Mouse (Mus musculus) right cerebral cortex, postnatal 14 days (tissue): Measurements from ENCODE around the gene Slc16a5.

Experiments used
- DNase-seq: peaks from one replicate; pipeline ENCODE4 v3.0.0; 2022

Slc16a5 gene

GRCm38 (mm10) chr11:115462243-115462891, at the start of gene Slc16a5:
Gene Slc16a5, plus strand, starts transcription at chr11:115462474.
- DNase-seq, result no peak

GRCm38 (mm10) chr11:115419531-115420237, 42.6 kb upstream of the Slc16a5 start, which contains the start of the genes Atp5h and Kctd2:
Gene Atp5h, minus strand, starts transcription at chr11:115419962.
Gene Kctd2, plus strand, starts transcription at chr11:115420128.
- DNase-seq, result peak; percentile 95

- DNase-seq, result peak; percentile 52
Observed at GRCm38 (mm10) chr11:115420336-115421190, 41.7 kb upstream of the Slc16a5 start.

GRCm38 (mm10) chr11:115421328-115421727, 40.9 kb upstream of the Slc16a5 start:
- DNase-seq, result no peak

- DNase-seq, result no peak
Observed at GRCm38 (mm10) chr11:115421972-115422371, 40.3 kb upstream of the Slc16a5 start.

GRCm38 (mm10) chr11:115423091-115423490, 39.2 kb upstream of the Slc16a5 start:
- DNase-seq, result no peak

- no peak for DNase-seq
Observed at GRCm38 (mm10) chr11:115424666-115425065, 37.6 kb upstream of the Slc16a5 start.

GRCm38 (mm10) chr11:115425671-115426070, 36.6 kb upstream of the Slc16a5 start:
- no peak for DNase-seq

GRCm38 (mm10) chr11:115427482-115428331, 34.6 kb upstream of the Slc16a5 start:
- peak; percentile 71 for DNase-seq

GRCm38 (mm10) chr11:115429307-115429706, 33.0 kb upstream of the Slc16a5 start:
- DNase-seq, result peak; percentile 53

GRCm38 (mm10) chr11:115430561-115430960, 31.7 kb upstream of the Slc16a5 start:
- DNase-seq, result no peak

- DNase-seq, result no peak
Observed at GRCm38 (mm10) chr11:115432814-115433213, 29.5 kb upstream of the Slc16a5 start.

GRCm38 (mm10) chr11:115433342-115433741, 28.9 kb upstream of the Slc16a5 start:
- DNase-seq, result no peak

- DNase-seq, result no peak
Observed at GRCm38 (mm10) chr11:115435596-115436337, 26.5 kb upstream of the Slc16a5 start.

- DNase-seq, result no peak
Observed at GRCm38 (mm10) chr11:115437571-115438122, 24.6 kb upstream of the Slc16a5 start.

- no peak for DNase-seq
Observed at GRCm38 (mm10) chr11:115439326-115439725, 22.9 kb upstream of the Slc16a5 start.

GRCm38 (mm10) chr11:115439906-115440595, 22.2 kb upstream of the Slc16a5 start, which contains the start of gene Trim80:
Gene Trim80, plus strand, starts transcription at chr11:115440545.
- no peak for DNase-seq

GRCm38 (mm10) chr11:115441417-115441816, 20.9 kb upstream of the Slc16a5 start:
- DNase-seq, result no peak

GRCm38 (mm10) chr11:115446906-115447305, 15.4 kb upstream of the Slc16a5 start:
- DNase-seq, result no peak

GRCm38 (mm10) chr11:115447321-115447885, 14.9 kb upstream of the Slc16a5 start:
- DNase-seq, result no peak
